Mouse (Mus musculus): ENCODE measurements at regions not wholly inside any gene's neighbourhood (a gene's known extent, or its start where the extent isn't known, plus 50 kb on each side); places are given as distances from the start of the nearest gene placed in this dataset.

GRCm38 (mm10) chr15:96130531-96130930 lies 156.8 kb upstream of the Arid2 start:
- no peaks in the 10 kb centered on the region for H3K36me3 ChIP-seq
- H3K27ac ChIP-seq = no peak overlapping the region
- H3K4me2 ChIP-seq = no peak overlapping the region
- ATAC-seq (ENCODE audit: insufficient read depth, low FRiP score, low read depth) = no peak
- WGBS = 65% methylated on average over 8 of the region's 8 CpGs
- no peak overlapping the region for H3K9ac ChIP-seq
- H3K4me1 ChIP-seq = peaks cover 5% of the 10 kb centered on the region; the same call in 1 of the 2 replicates
- H3K27me3 ChIP-seq (replicated peaks) = no peaks in the 10 kb centered on the region
- no peak overlapping the region for H3K4me3 ChIP-seq (replicated peaks)
- no peaks in the 10 kb centered on the region for H3K9me3 ChIP-seq

GRCm38 (mm10) chr15:96131582-96132091 lies 155.7 kb upstream of the Arid2 start:
- Histone ChIP-seq H3K27me3 (replicated peaks) (no peaks in the 10 kb centered on the region), H3K4me2 (no peak overlapping the region), H3K9ac (no peak overlapping the region), H3K4me1 (peaks cover 5% of the 10 kb centered on the region; the same call in 1 of the 2 replicates), H3K4me3 (replicated peaks) (no peak overlapping the region), H3K36me3 (no peaks in the 10 kb centered on the region), H3K27ac (no peak overlapping the region), H3K9me3 (no peaks in the 10 kb centered on the region)
- no peak for ATAC-seq (ENCODE audit: insufficient read depth, low FRiP score, low read depth)

GRCm38 (mm10) chr15:96132636-96133035 lies 154.7 kb upstream of the Arid2 start:
- Histone ChIP-seq H3K36me3 (no peaks in the 10 kb centered on the region), H3K9ac (no peak overlapping the region), H3K27ac (no peak overlapping the region), H3K9me3 (no peaks in the 10 kb centered on the region), H3K4me2 (no peak overlapping the region), H3K4me3 (replicated peaks) (no peak overlapping the region), H3K4me1 (peaks cover 5% of the 10 kb centered on the region; the same call in 1 of the 2 replicates), H3K27me3 (replicated peaks) (no peaks in the 10 kb centered on the region)
- 48% methylated on average over 3 of the region's 3 CpGs for WGBS
- ATAC-seq (ENCODE audit: insufficient read depth, low FRiP score, low read depth) = no peak

- ATAC-seq (ENCODE audit: insufficient read depth, low FRiP score, low read depth) = peak; percentile 53; the same call in 1 of the 2 replicates
- Histone ChIP-seq H3K9ac (no peak overlapping the region), H3K27me3 (replicated peaks) (no peaks in the 10 kb centered on the region), H3K27ac (no peak overlapping the region), H3K4me1 (peaks cover 5% of the 10 kb centered on the region; the same call in 1 of the 2 replicates), H3K36me3 (no peaks in the 10 kb centered on the region), H3K4me2 (peak overlapping the region; percentile 34), H3K4me3 (replicated peaks) (no peak overlapping the region), H3K9me3 (no peaks in the 10 kb centered on the region)
- WGBS = 16% methylated on average over 13 of the region's 13 CpGs
Measured at GRCm38 (mm10) chr15:96135250-96135731, 152.0 kb upstream of the Arid2 start.

GRCm38 (mm10) chr15:96135816-96136215 lies 151.5 kb upstream of the Arid2 start:
- Histone ChIP-seq H3K4me3 (replicated peaks) (no peak overlapping the region), H3K27me3 (replicated peaks) (no peaks in the 10 kb centered on the region), H3K9ac (no peak overlapping the region), H3K4me2 (peak overlapping the region; percentile 34; the same call in 1 of the 2 replicates), H3K27ac (no peak overlapping the region), H3K36me3 (no peaks in the 10 kb centered on the region), H3K4me1 (peaks cover 5% of the 10 kb centered on the region; the same call in 1 of the 2 replicates), H3K9me3 (no peaks in the 10 kb centered on the region)
- no peak for ATAC-seq (ENCODE audit: insufficient read depth, low FRiP score, low read depth)
- 25% methylated on average over 6 of the region's 6 CpGs for WGBS

- Histone ChIP-seq H3K9ac (no peak overlapping the region), H3K27ac (no peak overlapping the region), H3K4me1 (peaks cover 3% of the 10 kb centered on the region; the same call in 1 of the 2 replicates), H3K4me3 (replicated peaks) (no peak overlapping the region), H3K36me3 (no peaks in the 10 kb centered on the region), H3K9me3 (no peaks in the 10 kb centered on the region), H3K4me2 (no peak overlapping the region), H3K27me3 (replicated peaks) (no peaks in the 10 kb centered on the region)
- no peak for ATAC-seq (ENCODE audit: insufficient read depth, low FRiP score, low read depth)
- WGBS = 86% methylated on average over 17 of the region's 17 CpGs
Measured at GRCm38 (mm10) chr15:96137534-96137933, 149.8 kb upstream of the Arid2 start.

- 89% methylated on average over 3 of the region's 3 CpGs for WGBS
- no peak overlapping the region for H3K9ac ChIP-seq
- H3K27ac ChIP-seq = no peak overlapping the region
- H3K36me3 ChIP-seq = no peaks in the 10 kb centered on the region
- H3K4me2 ChIP-seq = no peak overlapping the region
- H3K9me3 ChIP-seq = no peaks in the 10 kb centered on the region
- H3K4me3 ChIP-seq (replicated peaks) = no peak overlapping the region
- no peak for ATAC-seq (ENCODE audit: insufficient read depth, low FRiP score, low read depth)
- H3K4me1 ChIP-seq = no peaks in the 10 kb centered on the region
- no peaks in the 10 kb centered on the region for H3K27me3 ChIP-seq (replicated peaks)
Measured at GRCm38 (mm10) chr15:96137945-96138344, 149.4 kb upstream of the Arid2 start.

GRCm38 (mm10) chr15:96153489-96153888 lies 133.8 kb upstream of the Arid2 start:
- no peak overlapping the region for H3K4me3 ChIP-seq (replicated peaks)
- no peaks in the 10 kb centered on the region for H3K36me3 ChIP-seq
- no peak overlapping the region for H3K4me2 ChIP-seq
- H3K4me1 ChIP-seq = no peaks in the 10 kb centered on the region
- H3K9me3 ChIP-seq = no peaks in the 10 kb centered on the region
- WGBS = 47% methylated on average over 6 of the region's 6 CpGs
- no peak overlapping the region for H3K27ac ChIP-seq
- H3K27me3 ChIP-seq (replicated peaks) = no peaks in the 10 kb centered on the region
- H3K9ac ChIP-seq = no peak overlapping the region
- ATAC-seq (ENCODE audit: insufficient read depth, low FRiP score, low read depth) = no peak

- H3K4me3 ChIP-seq (replicated peaks) = no peak overlapping the region
- no peak overlapping the region for H3K27ac ChIP-seq
- H3K9ac ChIP-seq = no peak overlapping the region
- no peaks in the 10 kb centered on the region for H3K9me3 ChIP-seq
- ATAC-seq (ENCODE audit: insufficient read depth, low FRiP score, low read depth) = no peak
- H3K27me3 ChIP-seq (replicated peaks) = no peaks in the 10 kb centered on the region
- H3K4me1 ChIP-seq = no peaks in the 10 kb centered on the region
- H3K36me3 ChIP-seq = no peaks in the 10 kb centered on the region
- no peak overlapping the region for H3K4me2 ChIP-seq
- WGBS = 77% methylated on average over 4 of the region's 4 CpGs
Measured at GRCm38 (mm10) chr15:96158321-96158720, 129.0 kb upstream of the Arid2 start.

GRCm38 (mm10) chr15:96164771-96165431 lies 122.4 kb upstream of the Arid2 start:
- H3K9ac ChIP-seq = no peak overlapping the region
- H3K4me1 ChIP-seq = no peaks in the 10 kb centered on the region
- H3K4me2 ChIP-seq = no peak overlapping the region
- no peaks in the 10 kb centered on the region; the same call in 1 of the 2 replicates for H3K27me3 ChIP-seq (replicated peaks)
- ATAC-seq (ENCODE audit: insufficient read depth, low FRiP score, low read depth) = no peak
- no peaks in the 10 kb centered on the region for H3K36me3 ChIP-seq
- no peak overlapping the region for H3K4me3 ChIP-seq (replicated peaks)
- H3K9me3 ChIP-seq = no peaks in the 10 kb centered on the region
- whole genome bisulfite sequencing = 61% methylated on average over 13 of the region's 13 CpGs
- no peak overlapping the region for H3K27ac ChIP-seq

- Histone ChIP-seq H3K4me2 (no peak overlapping the region), H3K4me1 (no peaks in the 10 kb centered on the region), H3K27ac (no peak overlapping the region), H3K4me3 (replicated peaks) (no peak overlapping the region), H3K36me3 (no peaks in the 10 kb centered on the region), H3K27me3 (replicated peaks) (peaks cover 3% of the 10 kb centered on the region; the same call in 1 of the 2 replicates), H3K9ac (no peak overlapping the region), H3K9me3 (no peaks in the 10 kb centered on the region)
- WGBS = 80% methylated on average over 9 of the region's 9 CpGs
- no peak for ATAC-seq (ENCODE audit: insufficient read depth, low FRiP score, low read depth)
Measured at GRCm38 (mm10) chr15:96167256-96167655, 120.1 kb upstream of the Arid2 start.

GRCm38 (mm10) chr15:96169726-96170467 lies 117.4 kb upstream of the Arid2 start:
- Histone ChIP-seq H3K4me2 (peak overlapping the region; percentile 25; the same call in 1 of the 2 replicates), H3K27ac (no peak overlapping the region), H3K4me3 (replicated peaks) (no peak overlapping the region), H3K9ac (no peak overlapping the region), H3K4me1 (no peaks in the 10 kb centered on the region), H3K36me3 (no peaks in the 10 kb centered on the region), H3K27me3 (replicated peaks) (peaks cover 3% of the 10 kb centered on the region; the same call in 1 of the 2 replicates), H3K9me3 (no peaks in the 10 kb centered on the region)
- no peak for ATAC-seq (ENCODE audit: insufficient read depth, low FRiP score, low read depth)
- WGBS = 18% methylated on average over 15 of the region's 15 CpGs

All from stomach, embryonic 15.5 days (tissue).